Mouse (Mus musculus): ENCODE data around the gene Pcnx. TPM values are rescaled to one million over a fixed set of nuclear protein-coding genes. Genes with fewer than 3 reads are reported as not detected.

Pcnx gene
- polyA plus RNA-seq, 1 experiment from 2014 or later: 19.5 TPM

DNA sequence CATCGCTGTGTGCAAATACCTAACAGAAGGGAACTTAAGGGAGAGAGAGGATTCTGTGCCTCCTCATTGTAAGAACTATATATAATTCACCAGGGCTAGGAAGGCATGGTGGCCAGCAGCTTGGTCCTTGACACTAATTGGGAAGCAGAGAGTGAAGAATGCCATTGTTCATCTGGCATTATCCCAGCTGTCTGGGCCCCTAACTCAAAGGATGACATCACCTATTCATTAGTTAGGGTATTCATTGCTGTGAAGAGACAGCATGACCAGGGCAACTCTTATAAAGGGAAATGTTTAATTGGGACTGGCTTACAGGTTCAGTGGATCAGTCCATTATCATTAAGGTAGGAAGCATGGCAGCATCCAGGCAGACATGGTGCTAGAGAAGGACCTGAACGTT is 31.5 kb upstream of the Pcnx start:
- H3K4me2 ChIP-seq (replicated peaks; ENCODE audit: low read depth, low read length): no peak overlapping the region
- no peaks in the 10 kb centered on the region for H3K9me3 ChIP-seq (ENCODE audit: control insufficient read depth, low read length)
- ATAC-seq (ENCODE audit: low FRiP score, low TSS enrichment): no peak
- no peaks in the 10 kb centered on the region for H3K27me3 ChIP-seq (ENCODE audit: control insufficient read depth, insufficient read depth, low read length)
- H3K36me3 ChIP-seq (ENCODE audit: control insufficient read depth, insufficient read depth, low read length): no peaks in the 10 kb centered on the region
- H3K9ac ChIP-seq (ENCODE audit: low read depth, low read length): no peak overlapping the region
- H3K27ac ChIP-seq (ENCODE audit: low read depth, low read length): no peak overlapping the region
- WGBS: 92% methylated on average over 2 of the region's 2 CpGs
- no peak overlapping the region for H3K4me3 ChIP-seq (ENCODE audit: low read length)
- no peaks in the 10 kb centered on the region for H3K4me1 ChIP-seq (ENCODE audit: control insufficient read depth, insufficient read depth, low read length)

DNA sequence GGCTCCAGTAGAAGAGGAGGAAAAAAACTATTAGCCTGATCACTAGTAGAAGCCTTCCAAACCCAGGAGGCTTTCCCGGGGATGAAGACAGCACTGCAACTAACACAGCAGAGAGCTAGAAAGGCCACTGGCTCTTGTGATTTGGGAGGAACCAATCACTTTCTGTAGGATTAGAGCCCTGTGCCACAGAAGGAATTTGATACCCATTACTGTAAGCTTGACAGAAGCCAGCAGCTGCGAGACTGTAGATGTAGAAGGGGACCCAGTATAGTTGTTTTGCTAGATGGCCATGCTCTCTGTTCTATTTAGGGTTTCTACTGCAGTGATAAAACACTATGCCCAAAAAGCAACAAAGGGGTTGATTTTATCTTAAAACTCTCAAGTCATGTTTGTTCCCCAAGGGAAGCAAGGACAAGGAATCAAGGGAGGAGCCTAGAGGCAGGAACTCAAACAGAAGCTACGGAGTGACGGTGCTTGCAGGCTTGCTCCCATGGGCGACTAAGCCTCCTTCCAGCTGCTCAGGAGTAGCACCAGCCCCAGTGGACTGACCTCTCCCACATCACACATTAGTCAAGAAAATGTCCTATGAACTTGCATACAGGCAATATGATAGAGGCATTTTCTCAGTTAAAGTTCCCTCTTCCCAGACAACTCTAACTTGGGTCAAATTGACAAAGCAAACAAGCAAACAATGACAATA is 27.6 kb upstream of the Pcnx start:
- Histone ChIP-seq H3K27me3 (ENCODE audit: control insufficient read depth, insufficient read depth, low read length) (no peaks in the 10 kb centered on the region), H3K9ac (ENCODE audit: low read depth, low read length) (no peak overlapping the region), H3K36me3 (ENCODE audit: control insufficient read depth, insufficient read depth, low read length) (no peaks in the 10 kb centered on the region), H3K4me2 (replicated peaks; ENCODE audit: low read depth, low read length) (no peak overlapping the region), H3K4me3 (ENCODE audit: low read length) (no peak overlapping the region), H3K4me1 (ENCODE audit: control insufficient read depth, insufficient read depth, low read length) (no peaks in the 10 kb centered on the region), H3K27ac (ENCODE audit: low read depth, low read length) (no peak overlapping the region), H3K9me3 (ENCODE audit: control insufficient read depth, low read length) (no peaks in the 10 kb centered on the region)
- WGBS: 47% methylated on average over 5 of the region's 5 CpGs
- no peak; the same call in 1 of the 2 replicates for ATAC-seq (ENCODE audit: low FRiP score, low TSS enrichment)

DNA sequence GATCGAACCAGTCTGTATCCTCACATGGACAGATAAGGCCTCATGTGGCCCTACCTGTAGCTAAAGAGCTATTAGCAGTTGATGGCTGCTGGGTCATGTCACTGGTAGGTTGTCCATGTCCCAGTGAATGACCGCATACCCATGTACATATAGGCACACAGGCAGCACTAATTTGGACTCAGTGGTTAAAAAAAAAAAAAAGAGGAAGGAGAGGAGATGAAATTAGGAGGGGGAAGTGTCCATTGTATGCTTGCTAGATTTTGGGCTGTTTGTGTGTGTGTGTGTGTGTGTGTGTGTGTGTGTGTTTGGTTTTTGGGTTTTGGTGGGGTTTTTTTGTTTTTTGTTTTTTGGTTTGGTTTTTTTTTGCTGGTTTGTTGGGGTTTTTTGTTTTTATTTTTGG is 26.7 kb upstream of the Pcnx start:
- Histone ChIP-seq H3K27ac (ENCODE audit: low read depth, low read length) (no peak overlapping the region), H3K4me1 (ENCODE audit: control insufficient read depth, insufficient read depth, low read length) (no peaks in the 10 kb centered on the region), H3K36me3 (ENCODE audit: control insufficient read depth, insufficient read depth, low read length) (no peaks in the 10 kb centered on the region), H3K4me2 (replicated peaks; ENCODE audit: low read depth, low read length) (no peak overlapping the region), H3K9ac (ENCODE audit: low read depth, low read length) (no peak overlapping the region), H3K9me3 (ENCODE audit: control insufficient read depth, low read length) (no peaks in the 10 kb centered on the region), H3K27me3 (ENCODE audit: control insufficient read depth, insufficient read depth, low read length) (no peaks in the 10 kb centered on the region), H3K4me3 (ENCODE audit: low read length) (no peak overlapping the region)
- ATAC-seq (ENCODE audit: low FRiP score, low TSS enrichment): no peak
- WGBS: 98% methylated on average over 2 of the region's 2 CpGs

DNA sequence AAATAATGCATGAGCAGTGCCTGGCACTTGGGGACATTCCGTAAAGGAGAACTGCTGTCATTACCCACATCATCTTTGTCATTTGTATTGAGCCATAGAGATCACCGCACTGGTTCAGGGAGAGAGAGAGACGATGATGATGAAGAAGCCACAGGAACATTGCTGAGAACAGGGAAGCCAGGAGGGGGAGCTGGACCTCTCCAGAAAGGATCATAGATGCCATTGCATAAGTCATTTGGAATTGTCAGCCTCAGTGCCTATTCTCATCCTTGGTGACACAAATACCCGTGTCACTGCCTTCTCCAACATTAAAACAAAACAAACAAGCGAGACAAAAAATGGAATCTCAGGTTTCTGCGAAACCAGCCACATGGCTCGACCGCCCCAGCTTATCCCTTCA is 23.7 kb upstream of the Pcnx start:
- no peaks in the 10 kb centered on the region for H3K9me3 ChIP-seq (ENCODE audit: control insufficient read depth, low read length)
- no peaks in the 10 kb centered on the region for H3K4me1 ChIP-seq (ENCODE audit: control insufficient read depth, insufficient read depth, low read length)
- H3K4me3 ChIP-seq (ENCODE audit: low read length): no peak overlapping the region
- no peaks in the 10 kb centered on the region for H3K36me3 ChIP-seq (ENCODE audit: control insufficient read depth, insufficient read depth, low read length)
- H3K9ac ChIP-seq (ENCODE audit: low read depth, low read length): no peak overlapping the region
- H3K4me2 ChIP-seq (replicated peaks; ENCODE audit: low read depth, low read length): no peak overlapping the region
- no peak overlapping the region for H3K27ac ChIP-seq (ENCODE audit: low read depth, low read length)
- 45% methylated on average over 8 of the region's 8 CpGs for WGBS
- ATAC-seq (ENCODE audit: low FRiP score, low TSS enrichment): peak; percentile 28; the same call in 1 of the 2 replicates
- no peaks in the 10 kb centered on the region for H3K27me3 ChIP-seq (ENCODE audit: control insufficient read depth, insufficient read depth, low read length)

DNA sequence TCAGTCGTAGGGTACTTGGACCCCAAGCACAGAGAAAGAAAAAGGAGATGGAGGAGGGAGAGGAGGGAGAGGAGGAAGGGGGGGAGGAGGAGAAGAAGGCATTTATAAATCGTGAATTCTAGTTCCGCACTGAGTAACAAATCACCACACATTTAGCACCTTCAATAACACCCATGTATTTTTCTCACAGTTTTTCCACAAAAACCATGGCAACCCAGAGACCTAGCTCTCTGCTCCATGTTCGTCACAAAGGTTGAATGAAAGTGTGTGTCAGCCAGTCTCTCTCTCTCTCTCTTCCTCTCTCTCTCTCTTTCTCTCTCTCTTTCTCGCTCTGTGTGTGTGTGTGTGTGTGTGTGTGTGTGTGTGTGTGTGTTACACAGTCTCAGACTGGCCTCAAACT is 22.4 kb upstream of the Pcnx start:
- no peak for ATAC-seq (ENCODE audit: low FRiP score, low TSS enrichment)
- Histone ChIP-seq H3K9me3 (ENCODE audit: control insufficient read depth, low read length) (no peaks in the 10 kb centered on the region), H3K4me2 (replicated peaks; ENCODE audit: low read depth, low read length) (no peak overlapping the region), H3K27me3 (ENCODE audit: control insufficient read depth, insufficient read depth, low read length) (no peaks in the 10 kb centered on the region), H3K27ac (ENCODE audit: low read depth, low read length) (no peak overlapping the region), H3K9ac (ENCODE audit: low read depth, low read length) (no peak overlapping the region), H3K4me3 (ENCODE audit: low read length) (no peak overlapping the region), H3K36me3 (ENCODE audit: control insufficient read depth, insufficient read depth, low read length) (no peaks in the 10 kb centered on the region), H3K4me1 (ENCODE audit: control insufficient read depth, insufficient read depth, low read length) (no peaks in the 10 kb centered on the region)
- WGBS: 72% methylated on average over 5 of the region's 5 CpGs

DNA sequence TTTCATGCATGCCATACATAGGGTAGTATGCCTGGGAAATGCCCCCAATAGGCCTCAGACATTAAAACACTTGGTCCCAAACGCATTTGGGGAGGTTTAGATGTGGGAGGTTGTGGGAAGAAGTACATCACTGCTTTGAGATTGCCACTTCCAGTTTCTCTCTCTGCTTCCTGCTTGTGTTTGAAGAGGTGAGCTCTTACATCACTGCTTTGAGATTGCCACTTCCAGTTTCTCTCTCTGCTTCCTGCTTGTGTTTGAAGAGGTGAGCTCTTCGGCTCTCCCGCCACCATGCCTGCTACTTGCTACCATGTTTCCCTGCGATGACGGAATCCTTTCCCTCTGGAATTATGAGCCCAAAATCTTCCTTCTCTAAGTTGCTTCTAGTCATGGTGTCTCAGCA is 20.2 kb upstream of the Pcnx start:
- Histone ChIP-seq H3K4me3 (ENCODE audit: low read length) (no peak overlapping the region), H3K9ac (ENCODE audit: low read depth, low read length) (no peak overlapping the region), H3K4me1 (ENCODE audit: control insufficient read depth, insufficient read depth, low read length) (peaks cover 4% of the 10 kb centered on the region; the same call in 1 of the 2 replicates), H3K36me3 (ENCODE audit: control insufficient read depth, insufficient read depth, low read length) (no peaks in the 10 kb centered on the region), H3K27ac (ENCODE audit: low read depth, low read length) (no peak overlapping the region), H3K9me3 (ENCODE audit: control insufficient read depth, low read length) (no peaks in the 10 kb centered on the region), H3K4me2 (replicated peaks; ENCODE audit: low read depth, low read length) (no peak overlapping the region), H3K27me3 (ENCODE audit: control insufficient read depth, insufficient read depth, low read length) (no peaks in the 10 kb centered on the region)
- 89% methylated on average over 5 of the region's 5 CpGs for WGBS
- ATAC-seq (ENCODE audit: low FRiP score, low TSS enrichment): no peak

DNA sequence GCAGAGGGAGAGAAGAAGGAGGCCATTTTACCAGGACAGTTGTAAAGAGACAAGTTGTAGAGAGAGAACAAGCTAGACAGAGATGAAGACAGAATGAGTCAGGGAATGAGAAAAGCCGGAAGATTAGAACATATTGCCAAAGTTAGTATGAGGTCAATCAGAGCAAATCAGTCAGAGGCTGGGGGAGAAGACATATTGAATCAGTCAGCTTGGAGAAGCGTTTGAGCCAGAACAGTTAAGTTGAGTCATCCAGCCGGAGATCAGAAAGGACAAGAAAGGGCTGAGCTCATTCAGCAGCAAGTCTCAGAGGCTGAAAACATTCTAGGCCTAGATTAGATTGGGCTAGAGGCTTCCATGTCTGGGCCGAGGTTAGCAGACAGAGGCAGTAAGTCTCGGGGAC is 18.8 kb upstream of the Pcnx start:
- Histone ChIP-seq H3K27me3 (ENCODE audit: control insufficient read depth, insufficient read depth, low read length) (no peaks in the 10 kb centered on the region), H3K4me3 (ENCODE audit: low read length) (no peak overlapping the region), H3K27ac (ENCODE audit: low read depth, low read length) (no peak overlapping the region), H3K36me3 (ENCODE audit: control insufficient read depth, insufficient read depth, low read length) (no peaks in the 10 kb centered on the region), H3K9ac (ENCODE audit: low read depth, low read length) (no peak overlapping the region), H3K9me3 (ENCODE audit: control insufficient read depth, low read length) (no peaks in the 10 kb centered on the region), H3K4me2 (replicated peaks; ENCODE audit: low read depth, low read length) (no peak overlapping the region), H3K4me1 (ENCODE audit: control insufficient read depth, insufficient read depth, low read length) (peaks cover 15% of the 10 kb centered on the region; the same call in 1 of the 2 replicates)
- no peak for ATAC-seq (ENCODE audit: low FRiP score, low TSS enrichment)
- WGBS: 83% methylated on average over 5 of the region's 5 CpGs

DNA sequence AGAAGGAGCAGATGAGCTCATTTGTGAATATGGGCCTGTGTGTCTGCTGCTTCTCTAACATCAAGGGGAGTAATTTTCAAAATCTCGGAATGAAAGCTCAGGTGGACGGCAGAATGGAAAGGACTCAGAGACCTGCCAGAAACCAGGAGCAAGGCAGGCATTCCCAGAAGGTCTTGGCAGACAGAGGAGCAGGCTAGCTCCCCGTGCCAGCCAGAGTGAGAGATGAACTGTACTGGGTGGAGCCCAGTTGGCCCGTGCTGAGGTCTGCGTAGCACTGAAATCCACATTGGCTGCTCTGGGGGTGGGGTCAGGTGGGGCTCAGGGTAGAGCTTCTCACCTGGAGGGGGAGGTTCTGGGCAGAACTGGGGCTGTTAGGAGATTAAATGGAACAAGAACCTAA is 16.3 kb upstream of the Pcnx start:
- Histone ChIP-seq H3K9ac (ENCODE audit: low read depth, low read length) (no peak overlapping the region), H3K4me3 (ENCODE audit: low read length) (no peak overlapping the region), H3K4me1 (ENCODE audit: control insufficient read depth, insufficient read depth, low read length) (peaks cover 15% of the 10 kb centered on the region; the same call in 1 of the 2 replicates), H3K4me2 (replicated peaks; ENCODE audit: low read depth, low read length) (no peak overlapping the region), H3K36me3 (ENCODE audit: control insufficient read depth, insufficient read depth, low read length) (no peaks in the 10 kb centered on the region), H3K27ac (ENCODE audit: low read depth, low read length) (no peak overlapping the region), H3K9me3 (ENCODE audit: control insufficient read depth, low read length) (no peaks in the 10 kb centered on the region), H3K27me3 (ENCODE audit: control insufficient read depth, insufficient read depth, low read length) (no peaks in the 10 kb centered on the region)
- no peak for ATAC-seq (ENCODE audit: low FRiP score, low TSS enrichment)
- WGBS: 84% methylated on average over 5 of the region's 5 CpGs

DNA sequence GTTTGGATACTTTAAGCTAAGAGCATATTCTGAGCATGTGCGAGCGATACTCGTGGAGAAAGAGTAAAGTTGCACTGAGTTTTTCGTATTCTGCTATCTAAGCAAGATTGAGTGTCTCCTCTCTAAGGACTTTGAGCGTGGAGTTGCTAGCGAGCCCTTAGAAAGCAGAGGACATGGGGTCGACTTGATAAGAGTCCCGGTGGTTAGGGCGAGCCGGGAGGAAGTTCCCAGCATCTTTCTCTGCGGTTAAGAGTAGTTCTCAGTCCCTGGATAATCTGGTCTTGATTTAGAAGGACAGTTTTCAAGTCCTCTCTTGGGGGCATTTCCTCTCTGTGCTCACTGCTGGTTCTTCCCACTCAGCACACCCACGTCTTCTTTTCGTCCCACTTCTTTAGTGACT is 15.3 kb upstream of the Pcnx start:
- H3K27ac ChIP-seq (ENCODE audit: low read depth, low read length): no peak overlapping the region
- WGBS: 39% methylated on average over 13 of the region's 13 CpGs
- no peak overlapping the region for H3K9ac ChIP-seq (ENCODE audit: low read depth, low read length)
- no peaks in the 10 kb centered on the region for H3K27me3 ChIP-seq (ENCODE audit: control insufficient read depth, insufficient read depth, low read length)
- peak; percentile 26; the same call in 1 of the 2 replicates for ATAC-seq (ENCODE audit: low FRiP score, low TSS enrichment)
- no peak overlapping the region; the same call in 1 of the 2 replicates for H3K4me3 ChIP-seq (ENCODE audit: low read length)
- H3K36me3 ChIP-seq (ENCODE audit: control insufficient read depth, insufficient read depth, low read length): no peaks in the 10 kb centered on the region
- no peaks in the 10 kb centered on the region for H3K9me3 ChIP-seq (ENCODE audit: control insufficient read depth, low read length)
- H3K4me2 ChIP-seq (replicated peaks; ENCODE audit: low read depth, low read length): peak overlapping the region; percentile 38
- H3K4me1 ChIP-seq (ENCODE audit: control insufficient read depth, insufficient read depth, low read length): peaks cover 15% of the 10 kb centered on the region; the same call in 1 of the 2 replicates
